Mouse (Mus musculus) testis, adult 2 months (tissue): ENCODE data around the gene Thbs3. TPM values are rescaled to one million over a fixed set of nuclear protein-coding genes. Genes with fewer than 3 reads are reported as not detected.

Experiments used
- H3K27ac ChIP-seq: fragments of 200-500 bp; 2 replicates; pipeline ENCODE4 v1.5.1; 2012; ENCODE audit warnings: low read depth, low read length; ENCODE audit not compliant: control insufficient read depth, insufficient read depth
- H3K27me3 ChIP-seq: fragments of 200-500 bp; 2 replicates; pipeline ENCODE4 v1.6.1; 2012; ENCODE audit warnings: mild to moderate bottlenecking, low read length, moderate library complexity; ENCODE audit not compliant: control insufficient read depth, insufficient read depth
- H3K36me3 ChIP-seq: fragments of 200-500 bp; 2 replicates; pipeline ENCODE4 v1.6.1; 2012; ENCODE audit warnings: mild to moderate bottlenecking, low read length; ENCODE audit not compliant: control insufficient read depth, insufficient read depth
- H3K4me1 ChIP-seq: fragments of 200-500 bp; 2 replicates; pipeline ENCODE4 v1.6.1; 2012; ENCODE audit warnings: low read length; ENCODE audit not compliant: control insufficient read depth, insufficient read depth
- H3K4me3 ChIP-seq: fragments of 200-500 bp; 2 replicates; pipeline ENCODE4 v1.5.1; 2012; ENCODE audit warnings: low read depth, mild to moderate bottlenecking, low read length, moderate library complexity, mixed read lengths; ENCODE audit not compliant: control insufficient read depth
- CTCF ChIP-seq: fragments of 200-500 bp; IDR thresholded peaks from 2 replicates; pipeline ENCODE4 v1.5.1; 2012; ENCODE audit warnings: low read depth, mild to moderate bottlenecking, inconsistent platforms, low read length, moderate library complexity; ENCODE audit not compliant: control insufficient read depth, insufficient read depth, insufficient replicate concordance
- POLR2A ChIP-seq: fragments of 200-500 bp; IDR thresholded peaks from 2 replicates; pipeline ENCODE4 v1.6.1; 2012; ENCODE audit warnings: low read depth, mild to moderate bottlenecking, inconsistent platforms, low read length, moderate library complexity; ENCODE audit not compliant: control insufficient read depth
- polyA plus RNA-seq: library from polyadenylated mRNA; depleted of rRNA; stranded (reverse); fragments of >200 nt; gene quantifications from 2 replicates; pipeline ENCODE4 v1.2.3, GENCODE M21; 2012

The Thbs3 gene
- polyA plus RNA-seq, 1 experiment, result 73.2 TPM

GRCm38 (mm10) chr3:89218271-89218670 lies 3.3 kb downstream of the Thbs3 start:
- Histone ChIP-seq H3K27ac (no peak overlapping the region), H3K27me3 (no peaks in the 10 kb centered on the region), H3K36me3 (no peaks in the 10 kb centered on the region; the same call in 1 of the 2 replicates), H3K4me3 (no peak overlapping the region), H3K4me1 (peaks cover 13% of the 10 kb centered on the region)
- TF ChIP-seq CTCF (no peak), POLR2A (no peak)

GRCm38 (mm10) chr3:89219546-89219945 lies 4.6 kb downstream of the Thbs3 start:
- no peak overlapping the region for H3K4me3 ChIP-seq
- no peaks in the 10 kb centered on the region; the same call in 1 of the 2 replicates for H3K36me3 ChIP-seq
- H3K4me1 ChIP-seq, result peaks cover 13% of the 10 kb centered on the region
- no peaks in the 10 kb centered on the region for H3K27me3 ChIP-seq
- TF ChIP-seq CTCF, result no peak
- no peak for TF ChIP-seq POLR2A
- H3K27ac ChIP-seq, result no peak overlapping the region

- Histone ChIP-seq H3K4me1 (peaks cover 4% of the 10 kb centered on the region), H3K27ac (no peak overlapping the region), H3K36me3 (no peaks in the 10 kb centered on the region; the same call in 1 of the 2 replicates), H3K4me3 (no peak overlapping the region), H3K27me3 (no peaks in the 10 kb centered on the region)
- TF ChIP-seq POLR2A (no peak), CTCF (no peak)
Measured at GRCm38 (mm10) chr3:89221167-89221566, 6.2 kb downstream of the Thbs3 start.

GRCm38 (mm10) chr3:89224796-89225195 lies 9.8 kb downstream of the Thbs3 start:
- TF ChIP-seq CTCF, result no peak
- TF ChIP-seq POLR2A, result no peak
- H3K27me3 ChIP-seq, result no peaks in the 10 kb centered on the region
- H3K4me3 ChIP-seq, result peak overlapping the region; percentile 89
- H3K36me3 ChIP-seq, result no peaks in the 10 kb centered on the region; the same call in 1 of the 2 replicates
- peaks cover 20% of the 10 kb centered on the region for H3K4me1 ChIP-seq
- no peak overlapping the region for H3K27ac ChIP-seq

- no peak overlapping the region; the same call in 1 of the 2 replicates for H3K27ac ChIP-seq
- TF ChIP-seq CTCF (no peak), POLR2A (no peak)
- H3K36me3 ChIP-seq, result no peaks in the 10 kb centered on the region; the same call in 1 of the 2 replicates
- H3K27me3 ChIP-seq, result no peaks in the 10 kb centered on the region
- H3K4me1 ChIP-seq, result peaks cover 20% of the 10 kb centered on the region
- H3K4me3 ChIP-seq, result peak overlapping the region; percentile 89
Measured at GRCm38 (mm10) chr3:89225321-89225815, 10.4 kb downstream of the Thbs3 start.

GRCm38 (mm10) chr3:89225918-89226317 lies 10.9 kb downstream of the Thbs3 start:
- Histone ChIP-seq H3K4me1 (peaks cover 20% of the 10 kb centered on the region), H3K27me3 (no peaks in the 10 kb centered on the region), H3K36me3 (no peaks in the 10 kb centered on the region; the same call in 1 of the 2 replicates), H3K4me3 (peak overlapping the region; percentile 89), H3K27ac (no peak overlapping the region; the same call in 1 of the 2 replicates)
- no peak for TF ChIP-seq CTCF

- H3K36me3 ChIP-seq, result no peaks in the 10 kb centered on the region; the same call in 1 of the 2 replicates
- H3K4me1 ChIP-seq, result peaks cover 20% of the 10 kb centered on the region
- H3K4me3 ChIP-seq, result peak overlapping the region; percentile 89
- H3K27ac ChIP-seq, result no peak overlapping the region; the same call in 1 of the 2 replicates
- TF ChIP-seq POLR2A (no peak), CTCF (no peak)
- no peaks in the 10 kb centered on the region for H3K27me3 ChIP-seq
Measured at GRCm38 (mm10) chr3:89226361-89226760, 11.4 kb downstream of the Thbs3 start.

- H3K27me3 ChIP-seq, result no peaks in the 10 kb centered on the region
- H3K4me3 ChIP-seq, result peak within 1 kb of the TSS; percentile 89
- peaks cover 20% of the 10 kb centered on the region for H3K4me1 ChIP-seq
- TF ChIP-seq CTCF (no peak), POLR2A (no peak)
- no peaks in the 10 kb centered on the region; the same call in 1 of the 2 replicates for H3K36me3 ChIP-seq
- H3K27ac ChIP-seq, result peak within 1 kb of the TSS; percentile 76
Measured at GRCm38 (mm10) chr3:89226900-89227299, 11.9 kb downstream of the Thbs3 start, which contains the start of gene Mtx1. Gene Mtx1 (minus strand): TSS chr3:89227088.
